Mouse (Mus musculus): ENCODE measurements around the gene Dcun1d1.

The Dcun1d1 gene

GRCm38 (mm10) chr3:35931359-35931758, 5.9 kb downstream of the Dcun1d1 start:
- DNase-seq (ENCODE audit: low read depth, low spot score), result no peak

- no peak for DNase-seq (ENCODE audit: low read depth, low spot score)
Measured at GRCm38 (mm10) chr3:35929831-35930230, 7.4 kb downstream of the Dcun1d1 start.

GRCm38 (mm10) chr3:35929406-35929805, 7.8 kb downstream of the Dcun1d1 start:
- no peak for DNase-seq (ENCODE audit: low read depth, low spot score)

GRCm38 (mm10) chr3:35925852-35926251, 11.4 kb downstream of the Dcun1d1 start:
- no peak for DNase-seq (ENCODE audit: low read depth, low spot score)

- no peak for DNase-seq (ENCODE audit: low read depth, low spot score)
Measured at GRCm38 (mm10) chr3:35924007-35924406, 13.2 kb downstream of the Dcun1d1 start.

- DNase-seq (ENCODE audit: low read depth, low spot score), result no peak
Measured at GRCm38 (mm10) chr3:35923495-35923894, 13.8 kb downstream of the Dcun1d1 start.

GRCm38 (mm10) chr3:35922522-35922921, 14.7 kb downstream of the Dcun1d1 start:
- DNase-seq (ENCODE audit: low read depth, low spot score), result no peak

- DNase-seq (ENCODE audit: low read depth, low spot score), result no peak
Measured at GRCm38 (mm10) chr3:35918229-35918628, 19.0 kb downstream of the Dcun1d1 start.

- DNase-seq (ENCODE audit: low read depth, low spot score), result no peak
Measured at GRCm38 (mm10) chr3:35908982-35909680, 28.1 kb downstream of the Dcun1d1 start.

GRCm38 (mm10) chr3:35900555-35901204, 36.6 kb downstream of the Dcun1d1 start:
- no peak for DNase-seq (ENCODE audit: low read depth, low spot score)

- no peak for DNase-seq (ENCODE audit: low read depth, low spot score)
Measured at GRCm38 (mm10) chr3:35899109-35899508, 38.1 kb downstream of the Dcun1d1 start.

- no peak for DNase-seq (ENCODE audit: low read depth, low spot score)
Measured at GRCm38 (mm10) chr3:35897900-35898299, 39.3 kb downstream of the Dcun1d1 start.

- no peak for DNase-seq (ENCODE audit: low read depth, low spot score)
Measured at GRCm38 (mm10) chr3:35893156-35893555, 44.1 kb downstream of the Dcun1d1 start.

GRCm38 (mm10) chr3:35891123-35891522, 46.1 kb downstream of the Dcun1d1 start:
- DNase-seq (ENCODE audit: low read depth, low spot score), result no peak

GRCm38 (mm10) chr3:35889531-35889930, 47.7 kb downstream of the Dcun1d1 start:
- DNase-seq (ENCODE audit: low read depth, low spot score), result no peak

GRCm38 (mm10) chr3:35883267-35883666, 54.0 kb downstream of the Dcun1d1 start:
- no peak for DNase-seq (ENCODE audit: low read depth, low spot score)

GRCm38 (mm10) chr3:35849326-35849725, 87.9 kb downstream of the Dcun1d1 start:
- no peak for DNase-seq (ENCODE audit: low read depth, low spot score)

All from retina, adult 2 months (tissue).